Mouse (Mus musculus): ENCODE results near the gene Nucks1. TPM values are rescaled to one million over a fixed set of nuclear protein-coding genes. Genes with fewer than 3 reads are reported as not detected.

Nucks1 gene
- total RNA-seq, 2 experiments from 2014 or later = 66.1 to 78.8 TPM

DNA sequence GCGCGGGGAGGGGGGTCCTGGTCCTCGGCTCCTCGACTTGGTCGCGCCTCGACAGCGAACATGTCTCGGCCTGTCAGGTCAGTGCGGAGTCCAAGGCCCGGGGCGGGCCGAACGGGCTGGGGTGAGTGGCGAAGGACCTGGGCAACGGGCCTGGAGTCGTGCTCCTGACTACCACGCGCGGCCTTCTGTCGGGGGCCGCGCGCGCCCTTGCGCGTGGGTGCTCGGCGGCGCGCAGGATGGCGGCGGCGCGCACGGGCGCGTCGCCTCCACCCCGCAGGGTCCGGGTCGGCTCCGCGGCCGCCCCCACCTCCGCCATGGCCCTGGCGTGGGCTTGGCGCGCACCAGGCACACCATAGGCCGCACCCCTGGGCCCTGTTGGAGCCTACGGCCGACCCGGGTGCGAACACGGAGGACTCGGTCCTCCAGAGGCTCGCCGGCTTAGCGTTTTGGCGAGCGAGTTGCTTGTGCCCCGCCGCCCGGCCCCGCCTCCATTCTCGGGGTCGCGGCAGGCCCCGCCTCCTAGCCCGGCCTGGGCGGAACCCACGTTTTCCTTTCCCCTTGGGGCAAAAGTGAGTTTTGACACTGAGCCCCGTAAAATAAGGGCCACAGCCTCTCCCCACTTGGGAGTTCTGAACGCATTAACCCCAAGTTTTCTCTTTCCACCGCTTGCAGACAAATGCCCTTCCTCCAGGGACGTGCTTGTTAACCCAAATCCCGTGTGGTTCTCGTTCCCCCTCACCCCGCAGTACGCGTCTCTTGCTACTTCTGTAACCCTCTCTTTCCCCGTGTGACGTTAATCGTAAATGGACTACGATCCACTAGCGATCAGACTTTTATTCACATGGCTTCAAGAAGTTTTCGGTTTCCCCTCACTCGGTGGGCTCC is 582 bp downstream of the Nucks1 start:
- intact Hi-C loops (cut with DNase I; ENCODE audit: low total_unique reads) = no loop called here
- peak; percentile 83 for DNase-seq

DNA sequence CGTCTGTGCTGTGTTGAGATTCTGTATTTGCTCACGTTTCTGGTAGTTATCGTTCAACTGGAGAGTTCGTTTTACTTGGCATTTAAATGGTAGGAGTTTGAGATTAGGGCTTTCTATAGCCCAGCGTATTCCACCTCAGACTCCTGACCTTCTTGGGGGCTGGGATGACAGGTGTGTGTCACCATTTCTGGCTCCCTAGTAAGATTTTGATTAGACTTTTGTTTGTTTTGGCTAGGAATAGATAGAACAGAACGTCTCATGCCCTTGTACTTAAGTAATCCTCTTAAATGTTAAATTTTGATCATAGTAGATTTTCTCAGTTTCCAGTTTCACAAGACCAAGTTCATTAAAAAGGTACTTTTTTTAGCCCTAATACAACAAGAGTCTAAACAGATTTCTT is 7.3 kb downstream of the Nucks1 start:
- DNase-seq = no peak
- intact Hi-C loops (cut with DNase I; ENCODE audit: low total_unique reads) = no loop called here

DNA sequence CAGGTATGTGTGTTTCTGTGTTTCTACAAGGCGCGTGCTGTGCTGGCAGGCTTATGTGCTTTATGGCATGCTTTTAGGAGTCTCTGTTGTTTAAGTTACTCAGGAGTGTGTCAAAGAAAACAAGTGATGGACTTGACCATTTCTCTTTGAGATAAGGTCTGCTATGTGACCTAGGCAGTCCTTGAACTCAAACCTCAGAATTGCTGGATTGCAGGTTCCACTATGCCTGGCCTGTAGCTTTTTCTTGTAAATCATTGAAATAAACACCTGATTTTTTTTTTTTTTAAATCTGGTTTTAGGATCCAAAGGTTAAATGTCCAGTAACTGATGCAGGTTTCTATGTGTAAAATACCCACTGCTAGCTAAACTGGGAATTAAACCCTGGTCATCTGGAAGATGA is 8.7 kb downstream of the Nucks1 start:
- intact Hi-C loops (cut with DNase I; ENCODE audit: low total_unique reads) = no loop called here
- DNase-seq = no peak

- no peak for DNase-seq
Observed at GRCm38 (mm10) chr1:131922100-131922499, 11.8 kb downstream of the Nucks1 start.

GRCm38 (mm10) chr1:131933471-131933870 is 23.1 kb downstream of the Nucks1 start:
- intact Hi-C loops (cut with DNase I; ENCODE audit: low total_unique reads) = loop anchor here (10.0 kb wide), 1 partner anchor 51 kb away; no protein-coding TSS in a partner anchor
- DNase-seq = no peak

More at GRCm38 (mm10) chr1:131922100-131922499, 11.8 kb downstream of the Nucks1 start:
- intact Hi-C loops (cut with DNase I; ENCODE audit: low total_unique reads) = no loop called here

GRCm38 (mm10) chr1:131937659-131938305 is 27.4 kb downstream of the Nucks1 start:
- DNase-seq = peak; percentile 53
- intact Hi-C loops (cut with DNase I; ENCODE audit: low total_unique reads) = loop anchor here (10.0 kb wide), 1 partner anchor 47 kb away; no protein-coding TSS in a partner anchor

GRCm38 (mm10) chr1:131938811-131939210 is 28.5 kb downstream of the Nucks1 start:
- intact Hi-C loops (cut with DNase I; ENCODE audit: low total_unique reads) = loop anchor here (10.0 kb wide), 1 partner anchor 46 kb away; no protein-coding TSS in a partner anchor
- peak; percentile 17 for DNase-seq

- intact Hi-C loops (cut with DNase I; ENCODE audit: low total_unique reads) = no loop called here
- no peak for DNase-seq
Observed at GRCm38 (mm10) chr1:131940711-131941244, 30.4 kb downstream of the Nucks1 start.

DNA sequence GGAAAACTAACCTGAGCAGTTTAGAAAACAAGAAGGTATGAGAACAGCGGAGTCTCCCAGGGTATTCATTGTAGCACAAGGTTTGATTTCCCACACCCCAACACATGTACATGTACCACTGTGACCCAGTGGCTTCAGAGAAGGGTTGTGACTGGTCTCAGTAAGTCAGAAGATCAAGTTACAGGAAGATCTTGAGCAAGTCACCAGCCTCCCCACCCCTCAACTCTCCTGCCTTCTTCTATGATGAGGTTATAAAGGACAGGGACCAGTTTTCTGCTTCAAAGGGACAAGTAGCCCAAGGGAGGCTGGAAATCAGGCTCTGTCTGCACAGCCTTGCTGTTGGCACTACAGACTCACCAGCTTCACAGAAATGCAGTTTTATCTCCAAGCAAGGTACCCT is 31.2 kb downstream of the Nucks1 start:
- DNase-seq = no peak
- intact Hi-C loops (cut with DNase I; ENCODE audit: low total_unique reads) = no loop called here

DNA sequence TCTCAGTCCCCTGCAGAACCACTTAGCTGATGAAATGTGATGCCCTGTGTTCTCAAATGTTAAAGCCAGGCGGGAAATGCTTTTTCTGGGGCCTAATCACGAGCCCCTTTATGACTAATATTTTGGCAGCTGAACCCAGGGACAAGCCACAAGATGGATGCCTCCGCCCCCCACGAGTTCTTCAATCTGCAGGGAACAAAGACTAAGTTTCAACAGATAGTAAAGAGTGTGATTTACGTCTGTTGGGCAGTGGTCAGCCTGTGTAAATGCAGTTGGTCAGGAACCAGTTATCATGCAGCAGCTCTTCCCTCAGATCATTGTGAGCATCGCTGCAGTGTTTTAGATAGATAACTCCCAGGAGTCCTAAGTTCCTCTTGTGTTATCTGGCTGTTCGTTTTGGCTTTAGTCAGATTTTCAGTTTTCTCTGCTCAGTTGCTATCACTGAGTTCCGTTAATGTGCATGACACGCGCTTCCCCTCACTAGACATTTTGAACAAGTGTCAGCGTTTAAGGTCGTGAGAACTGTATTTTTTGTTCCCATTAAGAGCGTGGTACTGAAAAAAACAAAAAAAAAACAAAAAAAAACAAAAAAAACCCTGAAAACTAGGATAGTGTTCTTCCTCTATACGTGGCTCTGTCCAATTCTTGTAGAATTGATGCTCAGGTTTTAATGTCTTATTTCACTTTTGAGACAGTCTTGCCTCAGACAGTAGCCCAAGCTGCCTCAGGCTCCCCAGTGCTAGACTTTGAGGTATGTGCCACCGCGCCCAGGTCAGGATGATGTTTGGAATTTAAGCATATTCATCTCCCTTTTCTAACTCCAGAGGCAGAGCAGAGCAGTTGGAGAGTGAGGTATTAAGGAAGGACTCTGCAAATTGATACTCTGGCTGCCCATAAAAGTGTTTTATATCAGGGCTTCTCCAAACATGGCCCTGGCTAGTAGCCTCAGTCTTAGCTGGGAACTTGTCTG is 32.6 kb downstream of the Nucks1 start:
- intact Hi-C loops (cut with DNase I; ENCODE audit: low total_unique reads) = no loop called here
- no peak for DNase-seq

DNA sequence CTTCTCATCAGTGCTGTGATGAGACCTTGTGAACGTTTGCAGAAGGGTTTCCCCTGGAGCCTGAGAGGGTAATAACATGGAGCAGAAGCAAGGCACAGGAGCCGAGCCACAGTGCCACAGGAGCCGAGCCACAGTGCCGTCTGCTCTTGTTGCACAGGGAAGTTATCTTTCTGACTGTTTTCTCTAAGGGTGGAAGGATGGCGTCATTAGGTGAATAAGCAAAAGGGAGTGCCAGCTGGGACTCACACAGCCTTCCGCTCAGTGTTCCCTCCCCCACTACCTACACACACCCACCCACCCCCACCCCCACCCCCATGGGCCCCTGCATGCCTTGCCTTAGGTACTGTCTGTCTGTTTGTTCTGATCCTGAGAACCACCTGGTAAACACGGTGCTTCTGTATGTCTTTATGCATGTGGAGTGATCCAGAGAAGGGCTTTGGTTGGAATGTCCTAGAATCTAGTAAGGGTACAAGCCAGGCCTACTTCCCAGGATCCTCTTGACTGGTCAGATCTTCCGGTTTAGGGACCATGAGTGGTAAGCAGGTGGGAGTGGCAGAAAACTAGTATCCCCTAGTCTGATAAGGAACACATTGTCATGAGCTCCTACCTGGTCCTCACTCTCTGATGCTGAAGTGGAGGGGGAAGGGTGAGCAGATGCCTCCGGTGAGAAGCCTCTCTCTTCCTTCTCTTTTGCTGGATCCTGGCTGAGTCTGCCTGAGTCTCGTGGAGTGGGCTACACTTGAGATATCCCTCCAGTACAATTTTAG is 35.5 kb downstream of the Nucks1 start:
- intact Hi-C loops (cut with DNase I; ENCODE audit: low total_unique reads) = no loop called here
- DNase-seq = no peak

DNA sequence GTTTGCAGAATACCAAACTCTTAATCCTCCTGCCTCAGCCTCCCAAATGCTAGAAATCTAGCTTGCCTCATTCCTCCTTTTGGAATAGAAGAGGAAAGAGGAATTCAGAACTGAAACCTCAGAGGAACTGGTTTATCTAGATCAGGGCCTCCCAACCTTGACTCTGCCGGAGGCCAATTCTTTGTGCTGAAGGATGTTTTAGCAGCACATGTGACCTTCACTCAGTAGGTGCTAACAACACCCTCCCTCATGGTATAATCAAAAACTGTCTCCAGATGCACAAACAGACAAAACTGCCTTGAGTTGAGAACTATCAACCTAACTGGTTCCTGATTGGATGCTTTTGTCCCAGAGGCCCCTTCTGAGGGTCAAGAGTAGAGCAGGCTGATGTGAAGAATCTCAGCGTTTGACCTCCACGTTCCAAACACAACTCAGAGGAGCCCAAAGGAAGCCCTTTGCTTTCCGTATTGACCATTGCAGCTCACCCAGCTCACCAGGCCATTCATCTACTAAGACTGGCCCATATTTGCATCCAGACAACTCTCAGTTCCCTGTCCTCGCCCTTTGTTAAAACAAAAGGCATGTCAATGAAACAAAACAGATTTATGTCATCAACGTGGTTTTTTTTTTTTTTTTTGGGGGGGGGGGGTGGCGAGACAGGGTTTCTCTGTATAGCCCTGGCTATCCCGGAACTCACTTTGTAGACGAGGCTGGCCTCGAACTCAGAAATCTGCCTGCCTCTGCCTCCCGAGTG is 36.3 kb downstream of the Nucks1 start:
- no peak for DNase-seq
- intact Hi-C loops (cut with DNase I; ENCODE audit: low total_unique reads) = no loop called here

GRCm38 (mm10) chr1:131947997-131948525 is 37.7 kb downstream of the Nucks1 start:
- intact Hi-C loops (cut with DNase I; ENCODE audit: low total_unique reads) = no loop called here
- no peak for DNase-seq

DNA sequence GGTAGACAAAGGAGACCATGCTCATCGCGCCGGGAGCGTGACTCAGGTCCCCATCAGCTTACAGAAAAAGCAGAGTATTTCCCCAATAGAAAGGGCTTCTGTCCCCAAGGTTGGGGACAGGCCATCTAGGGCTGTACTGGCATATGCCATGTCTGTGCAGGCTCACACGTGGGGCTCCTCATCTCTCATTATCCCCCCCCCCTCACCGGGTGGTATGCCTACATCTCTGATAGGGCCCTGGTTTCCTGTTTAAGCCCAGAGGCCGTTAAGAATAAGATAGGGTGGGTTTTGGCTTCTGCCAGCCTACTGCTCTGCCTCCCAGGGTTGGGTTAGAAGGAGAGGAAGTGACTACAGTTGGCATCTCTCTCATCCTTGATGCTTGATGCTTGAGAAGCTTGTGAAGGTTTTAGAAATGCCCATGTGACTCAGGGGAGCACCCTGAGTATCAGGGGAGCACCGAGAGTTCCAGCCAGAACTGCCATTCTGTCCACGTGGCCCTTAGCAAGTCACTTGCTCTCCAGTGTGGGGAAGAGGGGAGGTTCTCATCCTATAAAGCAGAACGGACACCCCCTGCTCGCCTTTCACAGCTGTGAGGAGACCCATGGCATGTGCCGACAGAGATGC is 44.0 kb downstream of the Nucks1 start:
- intact Hi-C loops (cut with DNase I; ENCODE audit: low total_unique reads) = no loop called here

DNA sequence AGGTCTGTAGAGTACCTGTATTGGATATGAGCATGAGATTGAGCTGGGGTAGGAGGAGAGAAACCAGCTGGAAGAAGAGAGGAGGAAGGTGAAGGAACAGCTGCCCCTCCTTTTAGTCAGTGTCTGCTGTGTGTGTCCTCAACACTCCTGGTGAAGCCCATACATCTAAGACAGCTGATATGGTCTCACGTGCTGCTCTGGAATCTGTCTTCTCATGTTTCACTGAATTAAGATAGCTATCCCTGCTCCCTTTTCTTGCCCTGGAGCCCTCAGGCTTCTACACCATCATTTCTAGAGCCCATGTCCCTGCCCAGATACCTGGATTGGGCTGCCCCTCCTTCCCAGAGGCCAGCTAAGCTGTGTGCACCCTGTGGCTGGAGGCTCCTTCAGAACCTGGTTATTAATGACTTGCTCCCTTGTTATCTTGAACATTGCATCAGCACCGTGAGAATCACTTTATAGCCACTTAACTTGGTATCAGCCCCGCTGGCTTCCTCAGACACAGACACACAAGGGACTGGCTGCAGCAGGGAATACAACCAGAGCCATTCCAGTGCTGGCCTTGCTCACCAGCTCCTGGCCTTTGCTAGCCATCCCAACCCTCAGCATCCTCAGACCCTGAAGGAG is 44.9 kb downstream of the Nucks1 start:
- intact Hi-C loops (cut with DNase I; ENCODE audit: low total_unique reads) = no loop called here
- no peak for DNase-seq

More for the DNA sequence above, 44.0 kb downstream of the Nucks1 start:
- DNase-seq = no peak

DNA sequence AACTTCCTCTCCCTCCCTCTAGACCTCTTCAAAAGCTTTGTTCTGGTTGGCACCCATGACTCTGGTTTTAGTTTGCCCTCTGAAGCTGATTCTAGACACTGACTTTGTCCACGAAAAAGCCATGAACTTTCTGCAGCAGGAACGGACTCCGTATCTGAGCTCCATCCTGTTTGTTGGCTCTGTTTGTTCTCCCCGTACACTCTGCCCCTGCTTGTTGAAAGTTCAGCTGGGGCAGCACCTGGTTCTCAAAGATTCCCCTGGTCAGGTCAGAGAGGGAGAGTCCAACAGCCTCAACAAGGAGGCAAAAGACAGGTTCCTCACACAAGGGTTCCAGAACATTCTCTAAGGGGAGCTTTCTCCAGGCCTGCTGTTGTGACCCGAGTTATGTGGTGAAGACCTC is 47.1 kb downstream of the Nucks1 start:
- no peak for DNase-seq
- intact Hi-C loops (cut with DNase I; ENCODE audit: low total_unique reads) = no loop called here

GRCm38 (mm10) chr1:131961004-131961403 is 50.7 kb downstream of the Nucks1 start:
- DNase-seq = no peak
- intact Hi-C loops (cut with DNase I; ENCODE audit: low total_unique reads) = loop anchor here (5.0 kb wide), 1 partner anchor 661 kb away; no protein-coding TSS in a partner anchor

Measured in gastrocnemius, postnatal 14 days (tissue).